Mouse (Mus musculus) liver, embryonic 13.5 days (tissue): Measurements from ENCODE around the gene Prkar2b. TPM values are rescaled to one million over a fixed set of nuclear protein-coding genes. Genes with fewer than 3 reads are reported as not detected.

ENCODE experiments used
- ATAC-seq: fragments of 200-750 bp; cut with Nextera tagmentation; 2 replicates; pipeline ENCODE4 v1.8.0; 2017; ENCODE audit warnings: low read depth, mild to moderate bottlenecking, moderate number of reproducible peaks, moderate library complexity
- DNase-seq: peaks from one replicate; pipeline ENCODE4 v3.0.0; 2022
- H3K27ac ChIP-seq: fragments of 300-500 bp; sonication (generic); 2 replicates; pipeline ENCODE4 v1.5.1; 2015; ENCODE audit warnings: moderate library complexity, mild to moderate bottlenecking, inconsistent platforms
- H3K27me3 ChIP-seq: fragments of 300-500 bp; sonication (generic); 2 replicates; pipeline ENCODE4 v1.6.1; 2015; ENCODE audit warnings: mild to moderate bottlenecking, inconsistent platforms
- H3K36me3 ChIP-seq: fragments of 300-500 bp; sonication (generic); 2 replicates; pipeline ENCODE4 v1.6.1; 2015; ENCODE audit warnings: mild to moderate bottlenecking, inconsistent platforms
- H3K4me1 ChIP-seq: fragments of 300-500 bp; sonication (generic); replicated peaks from 2 replicates; pipeline ENCODE4 v1.6.1; 2015; ENCODE audit warnings: inconsistent platforms
- H3K4me2 ChIP-seq: fragments of 300-500 bp; sonication (generic); 2 replicates; pipeline ENCODE4 v1.6.1; 2015; ENCODE audit warnings: inconsistent platforms, mild to moderate bottlenecking, moderate library complexity
- H3K4me3 ChIP-seq: fragments of 300-500 bp; sonication (generic); replicated peaks from 2 replicates; pipeline ENCODE4 v1.5.1; 2015; ENCODE audit warnings: mild to moderate bottlenecking, inconsistent platforms
- H3K9ac ChIP-seq: fragments of 300-500 bp; sonication (generic); 2 replicates; pipeline ENCODE4 v1.6.1; 2015; ENCODE audit warnings: mild to moderate bottlenecking, inconsistent platforms
- H3K9me3 ChIP-seq: fragments of 300-500 bp; sonication (generic); replicated peaks from 2 replicates; pipeline ENCODE4 v1.6.1; 2016; ENCODE audit warnings: inconsistent platforms
- WGBS: fragments of 180-500 bp; shearing (Covaris S2); methylation state at CpG from one replicate; pipeline ENCODE4 v1.1.7; 2015; ENCODE audit not compliant: insufficient replicate concordance; 5-methylcytosine and 5-hydroxymethylcytosine counted together
- polyA plus RNA-seq: library from polyadenylated mRNA; unstranded; fragments of >200 nt; fragmentation: Nextera tagmentation; extraction: Ambion mirVana; gene quantifications from 2 replicates; pipeline ENCODE4 v1.2.1, GENCODE M21; 2015

Prkar2b gene
- polyA plus RNA-seq, 1 experiment from 2014 or later = 79.3 TPM

- Histone ChIP-seq H3K36me3 (peaks cover 77% of the 10 kb centered on the region), H3K9me3 (no peaks in the 10 kb centered on the region), H3K4me2 (no peak overlapping the region), H3K4me3 (no peak overlapping the region), H3K27ac (no peak overlapping the region), H3K9ac (no peak overlapping the region), H3K4me1 (peaks cover 27% of the 10 kb centered on the region), H3K27me3 (no peaks in the 10 kb centered on the region)
- ATAC-seq = no peak
- no peak for DNase-seq
Observed at GRCm38 (mm10) chr12:31939026-31939425, 122.1 kb downstream of the Prkar2b start.

- 83% methylated on average over 4 of the region's 4 CpGs for WGBS
- ATAC-seq (no peak), DNase-seq (no peak)
- peaks cover 21% of the 10 kb centered on the region for H3K4me1 ChIP-seq
- H3K36me3 ChIP-seq = peaks cover 74% of the 10 kb centered on the region
- H3K9ac ChIP-seq = no peak overlapping the region
- no peaks in the 10 kb centered on the region for H3K27me3 ChIP-seq
- H3K4me3 ChIP-seq = no peak overlapping the region
- H3K27ac ChIP-seq = no peak overlapping the region
- no peaks in the 10 kb centered on the region for H3K9me3 ChIP-seq
- H3K4me2 ChIP-seq = no peak overlapping the region
Observed at GRCm38 (mm10) chr12:31938391-31938997, 122.6 kb downstream of the Prkar2b start.

- H3K9me3 ChIP-seq = no peaks in the 10 kb centered on the region
- H3K36me3 ChIP-seq = peaks cover 73% of the 10 kb centered on the region
- peaks cover 12% of the 10 kb centered on the region for H3K4me1 ChIP-seq
- no peak overlapping the region for H3K27ac ChIP-seq
- DNase-seq = no peak
- H3K27me3 ChIP-seq = no peaks in the 10 kb centered on the region
- H3K9ac ChIP-seq = no peak overlapping the region
- no peak overlapping the region for H3K4me3 ChIP-seq
- WGBS = 42% methylated on average over 3 of the region's 3 CpGs
- no peak overlapping the region for H3K4me2 ChIP-seq
- ATAC-seq = peak; percentile 51; the same call in 1 of the 2 replicates
Observed at GRCm38 (mm10) chr12:31937613-31938012, 123.5 kb downstream of the Prkar2b start.

- Histone ChIP-seq H3K4me2 (no peak overlapping the region), H3K4me1 (peaks cover 10% of the 10 kb centered on the region; the same call in 1 of the 2 replicates), H3K27ac (no peak overlapping the region), H3K9me3 (no peaks in the 10 kb centered on the region), H3K27me3 (no peaks in the 10 kb centered on the region), H3K9ac (no peak overlapping the region), H3K36me3 (peaks cover 77% of the 10 kb centered on the region), H3K4me3 (no peak overlapping the region)
- ATAC-seq (no peak), DNase-seq (no peak)
- WGBS = 68% methylated on average over 6 of the region's 6 CpGs
Observed at GRCm38 (mm10) chr12:31936657-31937300, 124.3 kb downstream of the Prkar2b start.

DNA sequence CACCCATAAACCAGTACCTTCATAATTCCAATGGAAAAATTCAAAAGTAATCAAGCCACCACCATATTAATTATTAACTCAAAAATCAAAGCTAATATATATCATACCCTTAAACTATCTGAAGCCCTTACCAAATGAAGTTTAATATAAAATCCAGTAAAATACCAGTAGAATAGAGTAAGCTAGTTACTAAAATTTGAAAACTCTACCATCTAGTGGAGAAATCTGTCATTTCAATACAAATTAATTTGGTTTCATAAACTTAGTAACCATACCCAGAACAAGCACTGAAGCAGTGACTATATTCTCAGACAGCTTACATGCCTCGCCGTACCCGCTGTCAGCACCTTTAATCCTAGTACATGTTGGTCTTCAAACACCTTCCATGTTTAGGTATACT is 129.3 kb downstream of the Prkar2b start:
- ATAC-seq = no peak
- no peak overlapping the region for H3K9ac ChIP-seq
- no peaks in the 10 kb centered on the region for H3K4me1 ChIP-seq
- H3K4me3 ChIP-seq = no peak overlapping the region
- no peaks in the 10 kb centered on the region for H3K9me3 ChIP-seq
- H3K27me3 ChIP-seq = no peaks in the 10 kb centered on the region
- no peak overlapping the region for H3K4me2 ChIP-seq
- H3K36me3 ChIP-seq = peaks cover 72% of the 10 kb centered on the region
- 91% methylated on average over 3 of the region's 3 CpGs for WGBS
- no peak for DNase-seq
- no peak overlapping the region for H3K27ac ChIP-seq

DNA sequence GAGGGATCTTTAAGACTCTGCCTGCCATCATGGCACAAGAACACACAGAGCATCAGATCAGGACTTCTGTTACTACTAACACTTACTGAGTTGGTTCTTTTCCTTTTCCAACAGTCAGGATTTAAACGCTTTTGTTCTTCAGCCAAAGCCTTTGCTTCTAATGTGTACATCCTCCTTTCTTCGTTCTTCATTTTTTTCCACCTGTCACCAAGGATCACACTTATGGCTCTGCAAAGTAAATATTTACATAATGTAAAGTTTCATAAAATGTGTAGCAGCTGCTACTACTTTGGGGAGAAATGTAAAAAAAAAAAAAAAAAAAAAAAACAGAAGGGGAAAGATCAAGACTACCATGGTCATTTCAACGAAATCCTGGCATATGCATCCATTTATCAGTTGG is 132.6 kb downstream of the Prkar2b start:
- ATAC-seq = no peak
- H3K9ac ChIP-seq = no peak overlapping the region
- peaks cover 3% of the 10 kb centered on the region; the same call in 1 of the 2 replicates for H3K4me1 ChIP-seq
- DNase-seq = no peak
- H3K9me3 ChIP-seq = no peaks in the 10 kb centered on the region
- H3K27me3 ChIP-seq = no peaks in the 10 kb centered on the region
- H3K4me3 ChIP-seq = no peak overlapping the region
- 80% methylated on average over 3 of the region's 3 CpGs for WGBS
- peaks cover 70% of the 10 kb centered on the region for H3K36me3 ChIP-seq
- no peak overlapping the region for H3K27ac ChIP-seq
- no peak overlapping the region for H3K4me2 ChIP-seq

GRCm38 (mm10) chr12:31926661-31927061 is 134.4 kb downstream of the Prkar2b start:
- Histone ChIP-seq H3K4me2 (no peak overlapping the region), H3K4me1 (peaks cover 3% of the 10 kb centered on the region; the same call in 1 of the 2 replicates), H3K9ac (no peak overlapping the region), H3K36me3 (peaks cover 55% of the 10 kb centered on the region), H3K27me3 (no peaks in the 10 kb centered on the region), H3K9me3 (no peaks in the 10 kb centered on the region), H3K4me3 (no peak overlapping the region), H3K27ac (no peak overlapping the region)
- 64% methylated on average over 4 of the region's 4 CpGs for WGBS
- peak; percentile 46 for DNase-seq
- peak; percentile 71 for ATAC-seq

- 78% methylated on average over 6 of the region's 6 CpGs for WGBS
- DNase-seq = no peak
- Histone ChIP-seq H3K4me3 (no peak overlapping the region), H3K27me3 (no peaks in the 10 kb centered on the region), H3K4me1 (peaks cover 9% of the 10 kb centered on the region), H3K36me3 (peaks cover 44% of the 10 kb centered on the region), H3K27ac (no peak overlapping the region), H3K9me3 (no peaks in the 10 kb centered on the region), H3K4me2 (no peak overlapping the region), H3K9ac (no peak overlapping the region)
- ATAC-seq = no peak
Observed at GRCm38 (mm10) chr12:31925343-31925742, 135.8 kb downstream of the Prkar2b start.

DNA sequence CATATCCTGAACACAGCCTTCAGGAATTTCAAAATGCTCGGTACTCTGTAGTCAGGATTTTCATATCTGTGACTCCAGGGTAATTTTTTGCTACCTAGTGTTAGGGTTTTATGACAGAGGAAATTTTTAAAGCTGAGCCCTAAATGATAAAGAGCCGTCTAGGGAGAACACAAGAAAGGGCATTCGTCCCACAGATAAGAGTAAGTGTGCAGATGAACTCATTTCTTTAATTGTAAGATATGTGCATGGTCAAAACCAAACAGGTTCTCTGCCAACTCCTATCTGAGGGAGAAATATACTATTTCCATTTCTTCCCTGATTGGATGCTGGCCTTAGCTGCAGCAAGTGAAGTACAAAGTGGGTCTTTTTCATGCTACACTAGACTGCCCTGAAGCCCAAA is 137.0 kb downstream of the Prkar2b start:
- Histone ChIP-seq H3K27me3 (no peaks in the 10 kb centered on the region), H3K36me3 (peaks cover 35% of the 10 kb centered on the region), H3K9ac (no peak overlapping the region), H3K4me3 (no peak overlapping the region), H3K4me2 (no peak overlapping the region), H3K9me3 (no peaks in the 10 kb centered on the region), H3K4me1 (peaks cover 9% of the 10 kb centered on the region), H3K27ac (no peak overlapping the region)
- WGBS = 39% methylated on average over 3 of the region's 3 CpGs
- DNase-seq (no peak), ATAC-seq (no peak)

- peaks cover 12% of the 10 kb centered on the region for H3K36me3 ChIP-seq
- H3K27ac ChIP-seq = no peak overlapping the region
- H3K27me3 ChIP-seq = no peaks in the 10 kb centered on the region
- peaks cover 20% of the 10 kb centered on the region for H3K4me1 ChIP-seq
- no peak overlapping the region for H3K4me2 ChIP-seq
- DNase-seq (no peak), ATAC-seq (peak; percentile 39)
- 76% methylated on average over 18 of the region's 18 CpGs for WGBS
- H3K9me3 ChIP-seq = no peaks in the 10 kb centered on the region
- H3K9ac ChIP-seq = no peak overlapping the region
- no peak overlapping the region for H3K4me3 ChIP-seq
Observed at GRCm38 (mm10) chr12:31920464-31921405, 140.4 kb downstream of the Prkar2b start.

DNA sequence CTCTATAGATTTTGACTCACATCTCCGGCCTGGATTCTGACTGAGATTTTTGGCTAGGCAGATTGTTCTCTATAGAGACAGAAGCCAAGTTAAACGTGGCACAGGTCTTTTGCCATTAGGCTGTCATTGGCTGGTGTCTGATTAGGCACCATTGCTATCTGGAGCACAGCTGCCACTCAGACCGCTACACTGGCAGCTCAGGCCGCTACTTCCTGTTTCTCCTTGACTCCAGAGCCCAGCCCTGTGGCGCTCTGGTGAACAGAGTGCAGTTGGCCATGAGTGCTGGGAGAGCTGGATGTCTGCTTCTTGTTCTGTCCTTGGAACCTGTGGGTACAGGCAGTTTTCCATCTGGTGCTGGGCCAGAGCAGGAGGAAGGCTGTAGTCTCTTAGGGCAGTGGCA is 143.9 kb downstream of the Prkar2b start:
- ATAC-seq (peak; percentile 64), DNase-seq (peak; percentile 8)
- no peaks in the 10 kb centered on the region for H3K9me3 ChIP-seq
- no peak overlapping the region for H3K9ac ChIP-seq
- 39% methylated on average over 5 of the region's 5 CpGs for WGBS
- H3K4me1 ChIP-seq = peaks cover 17% of the 10 kb centered on the region
- H3K36me3 ChIP-seq = no peaks in the 10 kb centered on the region
- H3K4me3 ChIP-seq = no peak overlapping the region
- no peak overlapping the region for H3K4me2 ChIP-seq
- peak overlapping the region; percentile 2; the same call in 1 of the 2 replicates for H3K27ac ChIP-seq
- H3K27me3 ChIP-seq = no peaks in the 10 kb centered on the region
